Mouse (Mus musculus) stomach, postnatal 0 days (tissue): ENCODE data around the gene Pknox2.

Source experiments
- CTCF ChIP-seq: IDR thresholded peaks from 2 replicates; pipeline ENCODE4 v1.5.1; 2016; ENCODE audit warnings: antibody characterized with exemption, low read depth, mild to moderate bottlenecking, moderate library complexity
- EP300 ChIP-seq: optimal IDR thresholded peaks from 2 replicates; pipeline ENCODE3; 2016; ENCODE audit warnings: antibody characterized with exemption

GRCm38 (mm10) chr9:36948181-36948580 lies 199.0 kb downstream of the Pknox2 start:
- TF ChIP-seq CTCF (no peak), EP300 (no peak)
